Mouse (Mus musculus): Measurements from ENCODE around the gene Gm6034. TPM values are rescaled to one million over a fixed set of nuclear protein-coding genes. Genes with fewer than 3 reads are reported as not detected.

Gm6034 gene
- total RNA-seq, 2 experiments from 2014 or later = not detected

Other genes starting within 250 kb of the Gm6034 start
- 1 to 10 TPM; 4.4 to 8.6 TPM for gene Ier3, start 221.3 kb upstream of the Gm6034 start, total RNA-seq (2021)
- 10 to 100 TPM; 45.4 to 50.9 TPM for gene Flot1, start 219.7 kb upstream of the Gm6034 start, total RNA-seq (2021)
- 10 to 100 TPM; 29.7 to 40.0 TPM for gene Tubb5, start 204.7 kb upstream of the Gm6034 start, total RNA-seq (2021)
- gene Mdc1, start 201.4 kb upstream of the Gm6034 start, total RNA-seq (2021) = 1 to 10 TPM; 3.6 to 4.4 TPM
- under 1 TPM; 0.82 to 0.86 TPM for gene Nrm, start 181.6 kb upstream of the Gm6034 start, total RNA-seq (2021)
- gene Ppp1r18, start 177.4 kb upstream of the Gm6034 start, total RNA-seq (2021) = 1 to 10 TPM; 3.9 to 7.9 TPM
- gene Dhx16, start 163.1 kb upstream of the Gm6034 start, total RNA-seq (2021) = 10 to 100 TPM; 13.2 to 16.2 TPM
- 10 to 100 TPM; 73.0 to 78.4 TPM for gene 2310061I04Rik, start 145.5 kb upstream of the Gm6034 start, total RNA-seq (2021)
- gene Atat1, start 132.9 kb upstream of the Gm6034 start, total RNA-seq (2021) = 1 to 10 TPM; 2.8 to 4.2 TPM
- gene Mrps18b, start 126.6 kb upstream of the Gm6034 start, total RNA-seq (2021) = 10 to 100 TPM; 58.6 to 65.4 TPM
- 10 to 100 TPM; 15.6 to 34.8 TPM for gene Ppp1r10, start 126.5 kb upstream of the Gm6034 start, total RNA-seq (2021)
- 10 to 100 TPM; 72.1 to 74.9 TPM for gene Abcf1, start 73.2 kb upstream of the Gm6034 start, total RNA-seq (2021)
- gene Gnl1, start 63.1 kb upstream of the Gm6034 start, total RNA-seq (2021) = 10 to 100 TPM; 19.8 to 20.9 TPM
- gene Prr3, start 62.7 kb upstream of the Gm6034 start, total RNA-seq (2021) = 1 to 10 TPM; 2.6 to 2.8 TPM
- 1 to 10 TPM; 2.0 to 2.5 TPM for gene H2-T24, start 22.4 kb upstream of the Gm6034 start, total RNA-seq (2021)
- 1 to 10 TPM; 6.3 to 9.2 TPM for gene H2-T23, start 10.1 kb upstream of the Gm6034 start, total RNA-seq (2021)
- gene H2-T22, start 214 bp upstream of the Gm6034 start, total RNA-seq (2021) = 1 to 10 TPM; 8.8 to 9.7 TPM
- gene Gm11127, start 15.4 kb downstream of the Gm6034 start, total RNA-seq (2021) = 1 to 10 TPM; 1.5 to 2.1 TPM
- gene Gm19684, start 78.7 kb downstream of the Gm6034 start, total RNA-seq (2021) = not detected
- not detected for gene Gm7030, start 86.5 kb downstream of the Gm6034 start, total RNA-seq (2021)
- gene Gm8909, start 125.6 kb downstream of the Gm6034 start, total RNA-seq (2021) = not detected
- gene H2-T3, start 147.3 kb downstream of the Gm6034 start, total RNA-seq (2021) = not detected
- gene Rpp21, start 215.1 kb downstream of the Gm6034 start, total RNA-seq (2021) = 10 to 100 TPM; 36.5 to 41.1 TPM
- gene Trim39, start 229.3 kb downstream of the Gm6034 start, total RNA-seq (2021) = 1 to 10 TPM; 7.3 to 7.4 TPM
- not detected for gene H2-M10.2, start 243.5 kb downstream of the Gm6034 start, total RNA-seq (2021)

Measured in gastrocnemius, adult 2 months (tissue).